Mouse (Mus musculus) liver, adult 2 months (tissue): ENCODE measurements around the gene Retreg1. TPM values are rescaled to one million over a fixed set of nuclear protein-coding genes. Genes with fewer than 3 reads are reported as not detected.
A peak's percentile ranks its signal among the peaks of the same experiment; 100 is the strongest.

ENCODE experiments used
- DNase-seq: peaks from one replicate; pipeline ENCODE4 v3.0.0-alpha.2; 2011; ENCODE audit warnings: low read depth, low spot score; ENCODE audit errors: extremely low read depth
- H3K27ac ChIP-seq: fragments of 200-500 bp; replicated peaks from 2 replicates; pipeline ENCODE4 v1.5.1; 2012; ENCODE audit warnings: low read depth, mild to moderate bottlenecking, control low read depth, inconsistent platforms, low read length; ENCODE audit not compliant: insufficient read depth
- H3K27me3 ChIP-seq: fragments of 200-500 bp; 2 replicates; pipeline ENCODE4 v1.6.1; 2012; ENCODE audit warnings: mild to moderate bottlenecking, moderate library complexity, low read length, inconsistent platforms; ENCODE audit not compliant: control insufficient read depth, insufficient read depth
- H3K36me3 ChIP-seq: fragments of 200-500 bp; 2 replicates; pipeline ENCODE4 v1.6.1; 2012; ENCODE audit warnings: low read length, inconsistent platforms; ENCODE audit not compliant: control insufficient read depth, insufficient read depth
- H3K4me1 ChIP-seq: fragments of 200-500 bp; 2 replicates; pipeline ENCODE4 v1.6.1; 2011; ENCODE audit warnings: low read length; ENCODE audit not compliant: control insufficient read depth, insufficient read depth
- H3K4me3 ChIP-seq: fragments of 200-500 bp; 2 replicates; pipeline ENCODE4 v1.5.1; 2011; ENCODE audit warnings: low read depth, mild to moderate bottlenecking, control low read depth, low read length, moderate library complexity; ENCODE audit not compliant: insufficient read depth
- H3K79me2 ChIP-seq: fragments of 200-500 bp; 2 replicates; pipeline ENCODE4 v1.6.1; 2012; ENCODE audit warnings: inconsistent platforms, mild to moderate bottlenecking, low read length, moderate library complexity; ENCODE audit not compliant: control insufficient read depth, insufficient read depth
- H3K9ac ChIP-seq: fragments of 200-500 bp; 2 replicates; pipeline ENCODE4 v1.6.1; 2012; ENCODE audit warnings: low read depth, mild to moderate bottlenecking, control low read depth, inconsistent platforms, low read length
- CTCF ChIP-seq: fragments of 200-500 bp; IDR thresholded peaks from 2 replicates; pipeline ENCODE4 v1.5.1; 2011; ENCODE audit warnings: low read depth, low read length, control low read depth
- POLR2A ChIP-seq: fragments of 200-500 bp; IDR thresholded peaks from 2 replicates; pipeline ENCODE4 v1.6.1; 2011; ENCODE audit warnings: low read length, control low read depth; ENCODE audit not compliant: insufficient read depth; ENCODE audit errors: extremely low read depth
- WGBS: fragments of 180-500 bp; shearing (Covaris S2); methylation state at CpG from one replicate; pipeline ENCODE4 v1.1.7; 2018; 5-methylcytosine and 5-hydroxymethylcytosine counted together
- polyA plus RNA-seq: library from polyadenylated mRNA; depleted of rRNA; stranded (reverse); fragments of >200 nt; gene quantifications from 2 replicates; pipeline ENCODE4 v1.2.3, GENCODE M21; 2012
- total RNA-seq: library from RNA; depleted of rRNA; stranded (reverse); fragments of >200 nt; gene quantifications from 2 replicates; pipeline ENCODE4 v1.2.3, GENCODE M21; 2014

Gene Retreg1
- total and polyA plus RNA-seq, 2 experiments, result 16.1 to 176 TPM

- H3K9ac ChIP-seq, result no peak overlapping the region
- 88% methylated on average over 17 of the region's 17 CpGs for WGBS
- no peak for TF ChIP-seq POLR2A
- TF ChIP-seq CTCF, result no peak
- H3K4me1 ChIP-seq, result peaks cover 2% of the 10 kb centered on the region; the same call in 1 of the 2 replicates
- no peak overlapping the region for H3K4me3 ChIP-seq
- no peak overlapping the region for H3K27ac ChIP-seq
- DNase-seq, result no peak
- no peaks in the 10 kb centered on the region for H3K36me3 ChIP-seq
- no peaks in the 10 kb centered on the region for H3K79me2 ChIP-seq
- H3K27me3 ChIP-seq, result no peaks in the 10 kb centered on the region
Observed at GRCm38 (mm10) chr15:25834920-25835674, 7.9 kb upstream of the Retreg1 start.

GRCm38 (mm10) chr15:25842462-25843085, 406 bp upstream of the Retreg1 start:
- 0 out of 2 replicates have a peak, but pooled peaks cover 4% of the 10 kb centered on the region for H3K27me3 ChIP-seq
- no peaks in the 10 kb centered on the region for H3K4me1 ChIP-seq
- no peak for DNase-seq
- no peak overlapping the region for H3K9ac ChIP-seq
- H3K27ac ChIP-seq, result no peak overlapping the region
- no peaks in the 10 kb centered on the region for H3K79me2 ChIP-seq
- TF ChIP-seq POLR2A (no peak), CTCF (no peak)
- peak overlapping the region; percentile 60; the same call in 1 of the 2 replicates for H3K4me3 ChIP-seq
- no peaks in the 10 kb centered on the region for H3K36me3 ChIP-seq
- WGBS, result 19% methylated on average over 16 of the region's 16 CpGs

DNA sequence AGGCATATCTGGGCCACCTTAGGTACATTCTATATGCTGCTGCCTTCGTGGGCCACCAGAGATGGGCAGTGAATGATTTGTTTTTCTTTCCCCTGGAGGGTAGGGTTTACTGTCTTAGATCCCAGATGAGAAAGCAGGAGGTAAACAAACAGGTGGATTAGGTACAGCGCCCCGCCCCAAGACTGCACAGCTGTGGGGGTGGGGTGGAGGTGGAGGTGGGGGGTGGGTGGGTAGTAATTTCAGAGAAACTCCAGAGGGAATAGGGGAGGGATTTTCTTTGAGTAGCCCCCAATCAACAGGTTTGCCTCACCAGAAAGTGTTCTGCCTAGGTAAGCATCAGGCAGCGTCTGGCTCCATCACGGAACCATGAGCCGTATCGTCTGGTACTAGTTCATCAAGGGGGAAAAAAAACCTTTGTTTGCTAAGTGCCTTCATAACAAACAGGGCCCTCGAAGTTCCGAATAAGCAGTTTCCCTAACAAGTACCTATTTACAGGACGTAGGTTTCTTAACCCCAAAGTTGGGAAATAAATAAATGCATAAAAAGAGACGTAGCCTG, 1.1 kb downstream of the Retreg1 start:
- Histone ChIP-seq H3K9ac (no peak overlapping the region), H3K36me3 (no peaks in the 10 kb centered on the region), H3K4me3 (no peak overlapping the region), H3K79me2 (no peaks in the 10 kb centered on the region), H3K27me3 (0 out of 2 replicates have a peak, but pooled peaks cover 4% of the 10 kb centered on the region), H3K4me1 (no peaks in the 10 kb centered on the region), H3K27ac (no peak overlapping the region)
- DNase-seq, result no peak
- TF ChIP-seq POLR2A, result no peak
- TF ChIP-seq CTCF, result no peak
- 38% methylated on average over 11 of the region's 11 CpGs for WGBS

- H3K4me3 ChIP-seq, result no peak overlapping the region
- no peak overlapping the region for H3K27ac ChIP-seq
- DNase-seq, result no peak
Observed at GRCm38 (mm10) chr15:25844771-25845170, 1.8 kb downstream of the Retreg1 start.

DNA sequence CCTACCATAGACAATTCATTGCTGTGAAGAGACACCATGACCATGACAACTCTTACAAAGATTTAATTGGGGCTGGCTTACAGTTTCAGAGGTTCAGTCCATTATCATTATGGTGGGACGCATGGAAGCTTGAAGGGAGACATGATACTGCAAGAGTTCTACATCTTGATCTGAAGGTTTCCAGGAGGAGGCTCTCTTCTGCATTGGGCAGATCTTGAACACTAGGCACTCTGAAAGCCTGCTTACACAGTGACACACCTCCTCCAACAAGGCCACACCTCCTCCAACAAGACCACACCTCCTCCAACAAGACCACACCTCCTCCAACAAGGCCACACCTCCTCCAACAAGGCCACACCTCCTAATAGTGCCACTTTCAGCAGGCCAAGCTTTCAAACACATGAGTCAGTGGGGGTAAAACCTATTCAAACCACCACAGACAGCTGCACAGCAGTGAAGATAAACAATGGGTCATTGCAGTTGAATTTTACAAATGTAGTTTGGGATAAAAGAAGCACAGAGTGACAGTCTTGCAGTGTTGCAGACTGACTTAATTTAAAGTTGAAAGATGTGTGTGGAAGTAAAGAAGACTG, 4.7 kb downstream of the Retreg1 start:
- H3K27me3 ChIP-seq, result 0 out of 2 replicates have a peak, but pooled peaks cover 4% of the 10 kb centered on the region
- no peak overlapping the region for H3K27ac ChIP-seq
- no peaks in the 10 kb centered on the region for H3K79me2 ChIP-seq
- no peak overlapping the region for H3K9ac ChIP-seq
- TF ChIP-seq CTCF, result no peak
- no peak overlapping the region for H3K4me3 ChIP-seq
- H3K4me1 ChIP-seq, result no peaks in the 10 kb centered on the region
- no peak for DNase-seq
- no peaks in the 10 kb centered on the region for H3K36me3 ChIP-seq
- 97% methylated on average over 1 of the region's 1 CpGs for WGBS

More at GRCm38 (mm10) chr15:25844771-25845170, 1.8 kb downstream of the Retreg1 start:
- no peaks in the 10 kb centered on the region for H3K4me1 ChIP-seq
- no peaks in the 10 kb centered on the region for H3K79me2 ChIP-seq
- H3K36me3 ChIP-seq, result no peaks in the 10 kb centered on the region
- H3K27me3 ChIP-seq, result 0 out of 2 replicates have a peak, but pooled peaks cover 4% of the 10 kb centered on the region
- WGBS, result 69% methylated on average over 4 of the region's 4 CpGs
- H3K9ac ChIP-seq, result no peak overlapping the region
- no peak for TF ChIP-seq CTCF
- TF ChIP-seq POLR2A, result no peak
